Mouse (Mus musculus): Measurements from ENCODE around the gene Pcp2.

Pcp2 gene

DNA sequence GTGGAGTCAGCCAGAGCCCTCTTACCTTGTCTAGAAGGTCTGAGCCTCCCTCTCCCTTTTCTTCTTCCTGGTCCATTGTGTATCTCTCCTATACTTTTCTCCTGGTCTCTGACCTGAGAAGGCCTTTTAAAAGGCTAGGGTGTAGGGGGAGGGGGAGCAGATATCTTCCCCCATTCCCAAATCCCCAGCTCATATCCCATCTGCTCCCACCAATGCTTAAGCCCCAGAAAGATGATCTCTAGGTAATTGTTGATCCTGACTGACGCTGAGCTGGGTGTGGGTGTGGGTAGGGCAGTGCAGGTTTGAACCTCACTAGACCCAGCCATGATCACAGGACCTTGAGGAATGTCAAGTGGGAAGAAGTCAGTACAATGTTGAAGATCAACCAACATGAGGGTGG lies at the start of gene Pcp2:
TSS of gene Pcp2 (minus strand) at position 101 of the 400 bp plus-strand sequence.
- DNase-seq, result no peak

GRCm38 (mm10) chr8:3674671-3675070 lies 49.3 kb upstream of the Pcp2 start:
- no peak for DNase-seq

GRCm38 (mm10) chr8:3671980-3672491 lies 46.7 kb upstream of the Pcp2 start, which contains the start of gene Fcor:
Fcor (minus strand) TSS chr8:3672362.
- peak; percentile 91 for DNase-seq

DNA sequence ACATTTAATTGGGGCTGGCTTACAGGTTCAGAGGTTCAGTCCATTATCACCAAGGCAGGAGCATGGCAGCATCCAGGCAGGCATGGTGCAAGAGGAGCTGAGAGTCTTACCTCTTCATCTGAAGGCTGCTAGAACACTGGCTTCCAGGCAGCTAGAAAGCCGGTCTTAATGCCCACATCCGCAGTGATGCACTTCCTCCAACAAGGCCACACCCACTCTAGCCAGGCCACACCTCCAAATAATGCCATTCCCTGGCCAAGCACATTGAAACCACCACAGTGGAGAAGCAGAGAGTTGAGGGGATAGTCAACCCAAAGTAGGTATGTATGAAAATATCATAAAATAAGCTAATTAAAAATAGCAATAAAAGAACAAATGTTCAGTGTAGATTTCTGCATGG lies 45.0 kb upstream of the Pcp2 start:
- no peak for DNase-seq

DNA sequence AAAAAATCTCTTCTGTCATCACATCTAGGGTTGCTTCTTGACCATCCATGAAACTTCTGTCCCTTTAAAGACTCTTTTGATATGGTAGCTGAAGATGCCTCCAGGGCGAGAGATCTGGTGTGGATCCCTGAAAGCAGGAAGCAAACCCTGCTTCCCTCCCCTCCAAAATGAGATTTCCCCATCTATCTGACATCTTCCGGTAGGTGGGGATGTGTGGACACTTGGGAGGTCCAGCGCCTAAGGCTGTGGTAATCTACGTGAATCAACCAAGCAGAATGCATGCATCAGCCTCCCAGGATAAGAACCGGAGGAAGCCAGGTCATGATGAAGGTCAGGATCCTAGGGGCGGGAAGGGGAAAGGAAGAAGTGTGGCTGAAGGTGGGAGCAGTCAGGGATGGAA lies 40.2 kb upstream of the Pcp2 start, which contains the start of gene Mcemp1:
TSS of gene Mcemp1 (plus strand) at position 248 of the 400 bp plus-strand sequence.
- DNase-seq, result no peak

- DNase-seq, result no peak
These were observed 39.1 kb upstream of the Pcp2 start for GRCm38 (mm10) chr8:3664405-3664804.

- no peak for DNase-seq
These were observed 35.5 kb upstream of the Pcp2 start for GRCm38 (mm10) chr8:3660889-3661288.

- no peak for DNase-seq
These were observed 31.5 kb upstream of the Pcp2 start for GRCm38 (mm10) chr8:3656725-3657381.

- DNase-seq, result no peak
These were observed 30.2 kb upstream of the Pcp2 start, which contains the start of gene Retn for GRCm38 (mm10) chr8:3655526-3655925. Retn (plus strand) TSS chr8:3655770.

DNA sequence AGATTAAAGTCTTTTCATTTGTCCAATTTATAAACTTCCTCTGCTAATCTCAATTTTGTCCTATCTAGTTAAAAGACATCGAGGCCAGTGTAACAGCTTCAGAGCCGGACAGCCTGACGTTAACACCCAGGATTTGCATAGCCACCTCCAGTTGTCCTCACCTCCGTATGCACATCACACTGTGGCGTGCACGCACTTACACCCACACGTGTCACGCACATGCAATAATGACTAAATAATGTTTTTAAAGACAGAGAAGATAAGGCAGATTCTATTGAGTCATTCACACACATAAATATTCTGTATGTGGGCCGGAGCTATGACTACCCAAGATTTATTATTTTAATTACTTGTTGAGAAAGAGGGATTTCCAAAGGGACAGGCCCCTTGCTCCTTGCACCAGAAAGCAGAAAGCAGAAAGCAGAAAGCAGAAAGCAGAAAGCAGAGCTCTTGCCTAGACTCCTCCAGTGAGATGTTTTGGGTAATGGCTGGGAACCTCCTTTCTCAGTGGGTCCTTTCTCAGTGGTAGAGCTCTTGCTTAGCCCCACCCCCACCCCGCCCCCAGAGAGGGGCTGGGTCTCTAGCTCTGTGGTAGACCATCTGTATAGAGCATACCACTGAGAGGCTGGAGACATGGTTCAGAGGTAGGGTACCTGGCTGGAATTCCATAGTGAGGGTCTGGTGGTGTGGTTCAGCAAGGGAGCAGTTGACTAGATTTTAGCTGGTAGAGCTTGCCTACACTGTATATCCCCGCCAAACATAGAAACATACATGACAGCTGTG lies 29.6 kb upstream of the Pcp2 start:
- no peak for DNase-seq

DNA sequence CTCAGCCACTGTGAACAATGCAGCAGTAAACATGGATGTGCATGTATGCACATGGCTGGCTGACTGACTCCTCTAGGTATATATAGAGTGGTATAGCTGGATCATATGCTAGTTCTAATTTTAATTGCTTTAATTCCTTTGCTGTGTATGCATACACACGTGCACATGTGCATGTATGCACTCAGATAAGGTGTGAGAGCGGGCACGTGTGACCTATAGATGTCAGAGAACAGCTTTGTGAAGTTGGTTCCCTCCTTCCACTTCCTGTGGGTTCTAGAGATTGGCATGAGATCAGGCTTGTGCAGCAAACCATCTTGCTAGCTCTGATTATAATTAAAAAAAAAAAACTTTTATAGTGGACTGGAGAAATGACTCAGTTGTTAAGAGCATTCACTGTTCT lies 27.5 kb upstream of the Pcp2 start:
- no peak for DNase-seq

DNA sequence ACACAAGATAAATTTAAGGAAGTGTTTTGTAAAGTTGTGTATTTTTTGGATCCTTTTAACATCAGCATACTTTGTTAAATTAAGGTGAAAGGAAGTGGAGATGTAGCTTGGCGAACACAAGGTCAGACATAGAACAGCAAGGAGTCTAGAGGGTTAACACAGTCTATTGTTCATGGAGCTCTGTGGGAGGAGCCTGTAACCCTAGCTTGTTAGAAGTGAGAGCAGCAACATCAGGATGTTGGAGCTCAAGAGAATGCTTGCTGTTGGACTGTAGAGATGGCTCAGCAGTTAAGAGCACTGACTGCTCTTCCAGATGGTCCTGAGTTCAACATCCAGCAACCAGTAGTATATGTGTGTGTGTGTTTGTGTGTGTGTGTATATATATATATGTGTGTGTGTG lies 23.6 kb upstream of the Pcp2 start:
- DNase-seq, result no peak

- no peak for DNase-seq
These were observed 22.9 kb upstream of the Pcp2 start for GRCm38 (mm10) chr8:3648268-3648667.

- DNase-seq, result no peak
These were observed 22.2 kb upstream of the Pcp2 start for GRCm38 (mm10) chr8:3647561-3647960.

DNA sequence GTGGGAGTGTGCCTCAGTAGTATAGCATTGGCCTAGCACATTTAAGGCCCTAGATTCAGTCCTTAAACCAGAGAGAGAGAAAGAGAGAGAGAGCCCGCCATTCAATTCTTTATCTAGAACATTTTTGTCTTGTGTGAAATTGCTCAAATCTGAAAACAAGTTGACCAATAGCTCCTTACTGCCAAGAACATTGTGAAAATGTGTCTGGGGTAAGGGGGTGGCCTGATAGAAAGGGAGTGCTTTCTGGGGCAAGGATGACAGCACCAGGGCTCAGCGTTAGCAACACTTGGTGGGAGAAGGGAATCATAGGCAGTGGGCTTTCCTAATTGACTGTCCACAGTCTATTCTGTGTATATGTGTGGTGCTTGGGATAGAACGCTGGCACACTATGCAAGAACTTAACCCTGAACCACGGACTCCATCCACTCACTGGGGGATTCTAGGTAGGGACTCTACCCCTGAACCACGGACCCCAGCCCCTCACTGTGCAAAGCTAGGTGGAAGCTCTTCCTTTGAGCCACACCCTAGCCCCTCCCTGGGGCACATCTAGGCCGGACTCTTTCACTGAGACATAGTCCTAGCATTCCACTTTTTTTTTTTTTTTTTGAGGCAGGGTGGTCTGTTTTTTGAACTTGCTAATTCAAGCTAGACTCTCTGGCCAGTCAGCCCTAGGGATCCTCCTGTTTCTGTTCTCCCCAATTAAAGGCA lies 21.6 kb upstream of the Pcp2 start:
- DNase-seq, result no peak

DNA sequence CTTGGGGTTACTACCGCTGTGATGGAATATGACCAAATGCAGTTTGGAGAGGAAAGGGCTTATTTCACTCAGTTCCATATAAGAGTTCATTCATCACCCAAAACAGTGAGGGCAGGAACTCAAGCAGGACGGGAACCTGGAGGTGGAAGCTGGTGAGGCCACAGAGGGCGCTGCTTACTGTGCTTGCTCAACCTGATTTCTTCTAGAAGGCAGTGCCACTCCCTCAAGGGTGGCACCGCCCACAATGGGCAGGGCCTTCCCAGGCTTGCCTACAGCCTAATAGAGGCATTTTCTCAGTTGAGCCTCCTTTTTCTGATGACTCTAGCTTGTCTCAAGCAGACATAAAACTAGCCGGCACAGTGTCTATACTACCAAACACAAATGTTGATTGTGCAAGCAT lies 20.5 kb upstream of the Pcp2 start:
- DNase-seq, result peak; percentile 48

- peak; percentile 14 for DNase-seq
These were observed 6.1 kb upstream of the Pcp2 start for GRCm38 (mm10) chr8:3631478-3631875.

GRCm38 (mm10) chr8:3630647-3631477 lies 5.5 kb upstream of the Pcp2 start, which contains the start of gene Stxbp2:
Stxbp2 (plus strand) TSS chr8:3630955.
- DNase-seq, result peak; percentile 87

- peak; percentile 28 for DNase-seq
These were observed 2.7 kb upstream of the Pcp2 start for GRCm38 (mm10) chr8:3628014-3628413.

DNA sequence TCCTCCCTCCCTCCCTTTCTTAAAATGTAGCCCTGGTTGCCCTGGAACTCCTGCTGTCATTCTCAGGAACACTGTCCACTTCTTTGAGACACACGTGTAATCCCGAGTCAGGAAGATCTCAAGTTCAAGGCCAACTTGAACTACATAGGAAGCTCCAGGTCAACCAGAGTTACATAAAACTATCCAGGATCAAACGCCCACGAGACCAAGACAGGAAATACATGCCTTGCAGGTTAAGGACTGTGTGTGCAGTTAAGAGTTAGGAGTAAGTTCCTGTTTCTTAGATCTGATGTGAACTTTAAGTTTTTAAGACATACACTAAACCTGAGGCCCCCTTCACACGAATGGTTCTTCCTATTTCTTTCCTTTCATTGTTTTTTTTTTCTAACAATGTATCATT lies 1.6 kb upstream of the Pcp2 start:
- no peak for DNase-seq

DNA sequence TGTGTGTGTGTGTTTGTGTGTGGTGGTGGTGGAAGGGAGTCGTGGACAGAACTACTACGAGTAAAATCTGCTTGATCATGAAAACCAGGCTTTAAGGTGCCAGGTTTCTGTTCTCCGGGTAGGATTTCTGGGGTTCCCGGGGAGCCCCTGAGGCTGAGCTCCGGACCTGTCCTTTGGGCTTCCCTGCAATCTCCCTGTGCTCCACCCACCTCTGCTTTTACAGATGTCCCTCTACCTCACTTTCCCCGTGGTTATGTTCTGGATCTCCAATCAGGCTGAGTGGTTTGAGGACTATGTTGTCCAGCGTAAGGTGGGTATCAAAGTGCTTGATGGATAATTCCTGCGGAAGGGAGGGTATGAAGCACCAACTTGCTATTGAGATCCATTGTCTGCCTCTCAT lies 3.2 kb downstream of the Pcp2 start:
- DNase-seq, result no peak

- DNase-seq, result peak; percentile 97
These were observed 4.0 kb downstream of the Pcp2 start, which contains the start of the genes Xab2 and Pet100 for GRCm38 (mm10) chr8:3621199-3621970. Xab2 (minus strand) TSS chr8:3621316. Pet100 (plus strand) TSS chr8:3621548.

Measured in thymus, postnatal 25 days (tissue).